Mouse (Mus musculus) forebrain, embryonic 13.5 days (tissue): Measurements from ENCODE around the gene H2-Ob. TPM values are rescaled to one million over a fixed set of nuclear protein-coding genes. Genes with fewer than 3 reads are reported as not detected.
"Not testable (repeated sequence)": the region's sequence is repeated elsewhere in the genome, so short reads cannot be mapped to it uniquely, and the experiment has no call there.

Source experiments
- ATAC-seq: fragments of 200-750 bp; cut with Nextera tagmentation; 2 replicates; pipeline ENCODE4 v1.8.0; 2017
- H3K27ac ChIP-seq: fragments of 300-500 bp; sonication (generic); 2 replicates; pipeline ENCODE4 v1.5.1; 2015; ENCODE audit warnings: inconsistent platforms, mild to moderate bottlenecking, moderate library complexity
- H3K27me3 ChIP-seq: fragments of 300-500 bp; sonication (generic); 2 replicates; pipeline ENCODE4 v1.6.1; 2015; ENCODE audit warnings: mild to moderate bottlenecking, inconsistent platforms
- H3K36me3 ChIP-seq: fragments of 300-500 bp; sonication (generic); 2 replicates; pipeline ENCODE4 v1.6.1; 2015; ENCODE audit warnings: mild to moderate bottlenecking, inconsistent platforms; ENCODE audit not compliant: poor library complexity, severe bottlenecking
- H3K4me1 ChIP-seq: fragments of 300-500 bp; sonication (generic); 2 replicates; pipeline ENCODE4 v1.6.1; 2015; ENCODE audit warnings: inconsistent platforms
- H3K4me2 ChIP-seq: fragments of 300-500 bp; sonication (generic); 2 replicates; pipeline ENCODE4 v1.6.1; 2015; ENCODE audit warnings: inconsistent platforms, mild to moderate bottlenecking, moderate library complexity
- H3K4me3 ChIP-seq: fragments of 300-500 bp; sonication (generic); 2 replicates; pipeline ENCODE4 v1.5.1; 2015; ENCODE audit warnings: mild to moderate bottlenecking, inconsistent platforms
- H3K9ac ChIP-seq: fragments of 300-500 bp; sonication (generic); 2 replicates; pipeline ENCODE4 v1.6.1; 2015; ENCODE audit warnings: mild to moderate bottlenecking, inconsistent platforms
- H3K9me3 ChIP-seq: fragments of 300-500 bp; sonication (generic); replicated peaks from 2 replicates; pipeline ENCODE4 v1.6.1; 2016; ENCODE audit warnings: inconsistent platforms
- WGBS: fragments of 180-500 bp; shearing (Covaris S2); methylation state at CpG from one replicate; pipeline ENCODE4 v1.1.7; 2015; 5-methylcytosine and 5-hydroxymethylcytosine counted together
- polyA plus RNA-seq: library from polyadenylated mRNA; unstranded; fragments of >200 nt; fragmentation: Nextera tagmentation; extraction: Ambion mirVana; gene quantifications from 2 replicates; pipeline ENCODE4 v1.2.1, GENCODE M21; 2015

The H2-Ob gene
- polyA plus RNA-seq, 1 experiment from 2014 or later = not detected

- Histone ChIP-seq H3K9me3 (no peaks in the 10 kb centered on the region; the same call in 1 of the 2 replicates), H3K9ac (no peak overlapping the region), H3K36me3 (no peaks in the 10 kb centered on the region), H3K27ac (no peak overlapping the region), H3K4me1 (peaks cover 13% of the 10 kb centered on the region; the same call in 1 of the 2 replicates), H3K4me3 (no peak overlapping the region), H3K4me2 (no peak overlapping the region), H3K27me3 (peaks cover 83% of the 10 kb centered on the region)
- 33% methylated on average over 3 of the region's 3 CpGs for WGBS
- no peak for ATAC-seq
Measured at GRCm38 (mm10) chr17:34209680-34210079, 29.0 kb upstream of the H2-Ob start.

- Histone ChIP-seq H3K4me3 (no peak overlapping the region), H3K9me3 (no peaks in the 10 kb centered on the region; the same call in 1 of the 2 replicates), H3K4me1 (0 out of 2 replicates have a peak, but pooled peaks cover 4% of the 10 kb centered on the region), H3K4me2 (no peak overlapping the region), H3K27ac (no peak overlapping the region), H3K27me3 (peaks cover 81% of the 10 kb centered on the region), H3K36me3 (no peaks in the 10 kb centered on the region), H3K9ac (no peak overlapping the region)
- WGBS = 77% methylated on average over 3 of the region's 3 CpGs
- ATAC-seq = no peak
Measured at GRCm38 (mm10) chr17:34210599-34210998, 28.1 kb upstream of the H2-Ob start.

- Histone ChIP-seq H3K36me3 (no peaks in the 10 kb centered on the region), H3K27ac (no peak overlapping the region), H3K4me1 (0 out of 2 replicates have a peak, but pooled peaks cover 3% of the 10 kb centered on the region), H3K4me3 (no peak overlapping the region), H3K27me3 (peaks cover 72% of the 10 kb centered on the region), H3K9ac (no peak overlapping the region), H3K9me3 (no peaks in the 10 kb centered on the region; the same call in 1 of the 2 replicates), H3K4me2 (no peak overlapping the region; the same call in 1 of the 2 replicates)
- ATAC-seq = no peak
- WGBS = 23% methylated on average over 23 of the region's 23 CpGs
Measured at GRCm38 (mm10) chr17:34211746-34212365, 26.8 kb upstream of the H2-Ob start.

DNA sequence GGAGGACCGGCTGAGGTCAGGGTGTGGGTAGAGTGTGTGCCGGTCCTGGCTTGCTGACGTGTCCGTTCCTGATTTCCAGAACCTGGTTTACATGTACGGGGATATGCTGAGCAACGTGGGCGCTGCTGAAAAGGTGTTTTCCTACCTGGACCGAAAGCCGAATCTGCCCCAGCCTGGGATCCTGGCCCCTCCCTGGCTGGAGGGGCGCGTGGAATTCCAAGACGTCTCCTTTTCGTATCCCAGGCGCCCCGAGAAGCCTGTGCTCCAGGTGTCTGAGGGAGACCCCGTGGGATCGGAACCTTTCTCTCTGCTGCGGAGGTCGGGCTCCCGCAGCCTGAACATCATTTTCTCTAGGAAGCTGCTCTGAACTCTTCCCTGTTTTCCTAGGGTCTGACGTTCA is 24.8 kb upstream of the H2-Ob start:
- no peak overlapping the region for H3K4me2 ChIP-seq
- ATAC-seq = no peak

GRCm38 (mm10) chr17:34215176-34215575 is 23.5 kb upstream of the H2-Ob start:
- no peak overlapping the region for H3K4me2 ChIP-seq
- H3K36me3 ChIP-seq = no peaks in the 10 kb centered on the region
- peaks cover 55% of the 10 kb centered on the region for H3K27me3 ChIP-seq
- no peak for ATAC-seq
- H3K4me1 ChIP-seq = 0 out of 2 replicates have a peak, but pooled peaks cover 3% of the 10 kb centered on the region
- WGBS = 88% methylated on average over 12 of the region's 12 CpGs
- H3K9ac ChIP-seq = no peak overlapping the region
- no peak overlapping the region for H3K27ac ChIP-seq
- no peaks in the 10 kb centered on the region for H3K9me3 ChIP-seq
- no peak overlapping the region for H3K4me3 ChIP-seq

More for the DNA sequence above, 24.8 kb upstream of the H2-Ob start:
- H3K4me3 ChIP-seq = no peak overlapping the region
- no peaks in the 10 kb centered on the region; the same call in 1 of the 2 replicates for H3K9me3 ChIP-seq
- 0 out of 2 replicates have a peak, but pooled peaks cover 3% of the 10 kb centered on the region for H3K4me1 ChIP-seq
- H3K9ac ChIP-seq = no peak overlapping the region
- no peaks in the 10 kb centered on the region for H3K36me3 ChIP-seq
- H3K27me3 ChIP-seq = peaks cover 58% of the 10 kb centered on the region
- no peak overlapping the region for H3K27ac ChIP-seq
- 43% methylated on average over 21 of the region's 21 CpGs for WGBS

- 0 out of 2 replicates have a peak, but pooled peaks cover 3% of the 10 kb centered on the region for H3K4me1 ChIP-seq
- ATAC-seq = no peak
- no peak overlapping the region for H3K4me2 ChIP-seq
- H3K4me3 ChIP-seq = no peak overlapping the region
- no peak overlapping the region for H3K27ac ChIP-seq
- no peaks in the 10 kb centered on the region for H3K36me3 ChIP-seq
- peaks cover 33% of the 10 kb centered on the region for H3K27me3 ChIP-seq
- no peak overlapping the region for H3K9ac ChIP-seq
- H3K9me3 ChIP-seq = no peaks in the 10 kb centered on the region
- WGBS = 87% methylated on average over 8 of the region's 8 CpGs
Measured at GRCm38 (mm10) chr17:34217216-34217928, 21.3 kb upstream of the H2-Ob start.

- 86% methylated on average over 5 of the region's 5 CpGs for WGBS
- Histone ChIP-seq H3K4me3 (no peak overlapping the region), H3K36me3 (no peaks in the 10 kb centered on the region), H3K4me1 (0 out of 2 replicates have a peak, but pooled peaks cover 3% of the 10 kb centered on the region), H3K9me3 (no peaks in the 10 kb centered on the region), H3K27me3 (peaks cover 27% of the 10 kb centered on the region), H3K9ac (no peak overlapping the region), H3K27ac (no peak overlapping the region), H3K4me2 (no peak overlapping the region)
- ATAC-seq = no peak
Measured at GRCm38 (mm10) chr17:34217986-34218385, 20.7 kb upstream of the H2-Ob start.

DNA sequence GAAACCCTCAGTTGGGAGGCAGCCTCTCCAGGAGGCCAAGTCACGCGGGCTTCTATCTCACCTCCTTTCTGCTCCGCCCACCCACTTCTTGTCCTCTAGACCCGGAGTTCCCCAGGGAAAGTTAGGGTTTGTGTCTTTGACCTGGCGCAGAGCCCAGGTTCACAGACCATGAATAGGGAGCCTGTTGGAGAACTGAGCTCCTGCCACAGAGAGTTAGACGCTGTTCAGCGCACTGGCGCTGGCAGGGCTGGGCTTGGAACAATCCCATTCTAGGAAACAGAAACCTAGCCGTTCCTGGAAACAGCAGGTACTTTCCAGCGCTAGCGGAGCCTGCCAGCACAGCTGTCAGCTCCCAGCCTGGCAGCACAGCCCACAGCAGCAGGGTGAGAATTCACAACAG is 20.0 kb upstream of the H2-Ob start:
- 0 out of 2 replicates have a peak, but pooled peaks cover 3% of the 10 kb centered on the region for H3K4me1 ChIP-seq

GRCm38 (mm10) chr17:34219096-34219495 is 19.6 kb upstream of the H2-Ob start:
- H3K27me3 ChIP-seq = peaks cover 17% of the 10 kb centered on the region
- H3K4me3 ChIP-seq, H3K4me2 ChIP-seq, H3K4me1 ChIP-seq, H3K36me3 ChIP-seq, ATAC-seq, H3K9me3 ChIP-seq, H3K9ac ChIP-seq, H3K27ac ChIP-seq: not testable (repeated sequence)
- WGBS = 83% methylated on average over 8 of the region's 11 CpGs

More for the DNA sequence above, 20.0 kb upstream of the H2-Ob start:
- Histone ChIP-seq H3K4me2 (no peak overlapping the region), H3K4me3 (no peak overlapping the region), H3K9me3 (no peaks in the 10 kb centered on the region), H3K9ac (no peak overlapping the region), H3K27ac (no peak overlapping the region), H3K27me3 (peaks cover 21% of the 10 kb centered on the region), H3K36me3 (no peaks in the 10 kb centered on the region)
- 72% methylated on average over 11 of the region's 11 CpGs for WGBS
- no peak for ATAC-seq

GRCm38 (mm10) chr17:34219801-34220200 is 18.9 kb upstream of the H2-Ob start:
- H3K9ac ChIP-seq, ATAC-seq, H3K36me3 ChIP-seq, H3K4me2 ChIP-seq, H3K27ac ChIP-seq, H3K4me1 ChIP-seq, H3K4me3 ChIP-seq, H3K9me3 ChIP-seq: not testable (repeated sequence)
- H3K27me3 ChIP-seq = peaks cover 11% of the 10 kb centered on the region
- 96% methylated on average over 4 of the region's 7 CpGs for WGBS

DNA sequence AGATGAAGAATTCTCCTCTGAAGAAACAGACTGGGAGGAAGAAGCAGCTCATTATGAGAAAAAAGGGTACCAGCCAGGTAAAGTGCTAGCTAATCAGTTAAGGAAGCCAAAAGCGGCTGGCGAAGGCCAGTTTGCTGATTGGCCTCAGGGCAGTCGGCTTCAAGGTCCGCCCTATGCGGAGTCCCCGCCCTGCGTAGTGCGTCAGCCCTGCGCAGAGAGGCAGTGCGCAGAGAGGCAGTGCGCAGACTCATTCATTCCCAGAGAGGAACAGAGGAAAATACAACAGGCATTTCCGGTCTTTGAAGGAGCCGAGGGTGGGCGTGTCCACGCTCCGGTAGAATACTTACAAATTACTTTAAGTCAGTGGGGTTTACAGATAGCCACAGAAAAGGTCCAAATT is 18.3 kb upstream of the H2-Ob start:
- not testable (repeated sequence) for H3K36me3 ChIP-seq, H3K4me1 ChIP-seq, H3K9ac ChIP-seq, H3K4me2 ChIP-seq, H3K27ac ChIP-seq, H3K9me3 ChIP-seq, H3K27me3 ChIP-seq, ATAC-seq, H3K4me3 ChIP-seq
- 92% methylated on average over 7 of the region's 16 CpGs for WGBS

DNA sequence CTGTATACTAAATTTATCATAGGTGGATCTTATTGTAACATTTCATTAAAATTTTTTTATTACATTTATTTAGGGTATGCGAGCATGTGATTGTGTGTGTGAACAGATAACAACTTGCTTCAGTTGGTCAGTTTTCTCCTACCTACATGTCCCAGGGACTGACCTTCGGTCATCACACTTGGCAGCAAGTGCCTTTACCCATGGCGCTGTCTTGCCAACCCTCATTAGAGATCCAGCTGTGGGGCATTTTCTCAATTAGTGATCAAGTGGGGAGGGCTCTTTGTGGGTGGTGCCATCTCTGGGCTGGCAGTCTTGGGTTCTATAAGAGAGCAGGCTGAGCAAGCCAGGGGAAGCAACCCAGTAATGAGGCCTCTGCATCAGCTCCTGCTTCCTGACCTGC is 13.9 kb upstream of the H2-Ob start:
- WGBS = 92% methylated on average over 3 of the region's 3 CpGs

More for the DNA sequence above, 13.9 kb upstream of the H2-Ob start:
- Histone ChIP-seq H3K27me3 (no peaks in the 10 kb centered on the region), H3K9me3 (0 out of 2 replicates have a peak, but pooled peaks cover 4% of the 10 kb centered on the region), H3K27ac (no peak overlapping the region), H3K4me2 (no peak overlapping the region), H3K36me3 (no peaks in the 10 kb centered on the region), H3K9ac (no peak overlapping the region), H3K4me3 (no peak overlapping the region), H3K4me1 (no peaks in the 10 kb centered on the region)
- ATAC-seq = no peak
